ENCODE assay signal across 14 mouse cellular contexts in genomic region chr3:143162444-143162843, GRCm38 (mm10).
"Had no signal": no experiment of that assay in that cellular context is flagged by ENCODE, and none has a peak within 500 bp of the region (broad histone marks: within the 10 kb centered on the region; RNA-seq: fewer than 3 reads in every experiment).

No protein-coding gene starts in this region.

- H3K36me3 ChIP-seq: limb, embryonic 12.5 days; liver, embryonic 13.5 days; lung, embryonic 15.5 days; stomach, embryonic 15.5 days had no signal

- ATAC-seq: liver, postnatal 0 days had no signal

- H3K4me1 ChIP-seq: liver, embryonic 13.5 days; lung, embryonic 15.5 days; stomach, embryonic 15.5 days had no signal

- H3K27me3 ChIP-seq: limb, embryonic 12.5 days; liver, embryonic 13.5 days; lung, embryonic 15.5 days; stomach, embryonic 15.5 days had no signal

- H3K4me3 ChIP-seq: limb, embryonic 12.5 days; liver, embryonic 13.5 days; lung, embryonic 15.5 days; stomach, embryonic 15.5 days had no signal

- H3K9ac ChIP-seq: limb, embryonic 12.5 days; liver, embryonic 13.5 days; liver, postnatal 0 days; lung, embryonic 15.5 days; stomach, embryonic 15.5 days had no signal

- DNase-seq: kidney, adult 2 months; kidney, postnatal 14 days; layer of hippocampus, adult 9-11 months; layer of hippocampus, postnatal 36 days; liver; liver, embryonic 13.5 days; liver, postnatal 0 days; lung, postnatal 14 days; right cerebral cortex, postnatal 14 days; thymus, adult 2 months; thymus, postnatal 36 days had no signal

- H3K9me3 ChIP-seq: limb, embryonic 12.5 days; liver, embryonic 13.5 days; lung, embryonic 15.5 days; stomach, embryonic 15.5 days had no signal

- H3K27ac ChIP-seq: limb, embryonic 12.5 days; liver, embryonic 13.5 days; lung, embryonic 15.5 days; stomach, embryonic 15.5 days had no signal

- H3K4me2 ChIP-seq: limb, embryonic 12.5 days; liver, embryonic 13.5 days; lung, embryonic 15.5 days; stomach, embryonic 15.5 days had no signal
